Mouse (Mus musculus): ENCODE results near the gene Dguok. TPM values are rescaled to one million over a fixed set of nuclear protein-coding genes. Genes with fewer than 3 reads are reported as not detected.

Dguok gene
- polyA plus RNA-seq, 1 experiment = 27.6 TPM

DNA sequence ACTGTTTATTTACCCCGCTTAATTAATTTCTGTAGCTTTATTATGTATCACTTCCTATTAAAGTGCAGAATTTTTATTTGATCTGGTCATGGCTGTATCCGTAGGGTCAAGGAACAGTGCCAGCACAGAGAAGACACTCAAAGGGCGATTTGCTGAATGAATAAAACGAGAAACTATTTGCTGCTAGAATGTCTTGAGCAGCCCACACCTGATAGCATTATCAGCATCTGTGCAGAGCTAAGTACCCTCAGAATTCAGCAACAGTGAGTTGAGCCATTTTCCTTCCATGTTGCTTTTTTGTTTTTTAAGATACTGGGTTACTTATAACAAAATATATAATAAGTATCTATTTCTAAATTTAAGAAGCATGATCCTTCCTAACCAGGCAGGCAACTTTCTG, 1.2 kb downstream of the Dguok start:
- Histone ChIP-seq H3ac (ENCODE audit: control insufficient read depth, insufficient read length, low read depth) (no peak overlapping the region), H3K79me3 (ENCODE audit: low read depth) (peaks cover 6% of the 10 kb centered on the region), H3K36me3 (ENCODE audit: control insufficient read depth, insufficient read depth) (no peaks in the 10 kb centered on the region), H3K79me2 (ENCODE audit: control insufficient read depth, insufficient read depth) (peaks cover 50% of the 10 kb centered on the region), H3K4me3 (ENCODE audit: insufficient read depth, poor library complexity, severe bottlenecking) (peak overlapping the region; percentile 60), H3K27me3 (ENCODE audit: control insufficient read depth, insufficient read depth, insufficient read length) (no peaks in the 10 kb centered on the region)
- TF ChIP-seq CEBPB (IDR thresholded peaks at IDR 0.05; ENCODE audit: low read depth) = no peak

GRCm38 (mm10) chr6:83503361-83503760, 3.4 kb downstream of the Dguok start:
- peaks cover 6% of the 10 kb centered on the region for H3K79me3 ChIP-seq (ENCODE audit: low read depth)
- H3K4me3 ChIP-seq (ENCODE audit: insufficient read depth, poor library complexity, severe bottlenecking) = no peak overlapping the region
- H3K79me2 ChIP-seq (ENCODE audit: control insufficient read depth, insufficient read depth) = peaks cover 50% of the 10 kb centered on the region
- H3K27me3 ChIP-seq (ENCODE audit: control insufficient read depth, insufficient read depth, insufficient read length) = no peaks in the 10 kb centered on the region
- peaks cover 3% of the 10 kb centered on the region for H3K36me3 ChIP-seq (ENCODE audit: control insufficient read depth, insufficient read depth)
- no peak overlapping the region for H3ac ChIP-seq (ENCODE audit: control insufficient read depth, insufficient read length, low read depth)
- no peak for TF ChIP-seq CTCF (IDR thresholded peaks at IDR 0.05; ENCODE audit: control insufficient read depth, insufficient read depth, insufficient read length)
- no peak for TF ChIP-seq MAX (IDR thresholded peaks at IDR 0.05)
- no peak for TF ChIP-seq FOSL1 (IDR thresholded peaks at IDR 0.05; ENCODE audit: insufficient read depth, low read length, poor library complexity, severe bottlenecking)
- TF ChIP-seq CEBPB (IDR thresholded peaks at IDR 0.05; ENCODE audit: low read depth) = no peak
- TF ChIP-seq MYOG (IDR thresholded peaks at IDR 0.05; ENCODE audit: control insufficient read depth, extremely low read depth, insufficient read length) = no peak
- no peak for TF ChIP-seq USF1 (IDR thresholded peaks at IDR 0.05; ENCODE audit: low read depth)
- no peak for TF ChIP-seq MYOD1 (IDR thresholded peaks at IDR 0.05; ENCODE audit: control insufficient read depth, insufficient read length, low read depth)

DNA sequence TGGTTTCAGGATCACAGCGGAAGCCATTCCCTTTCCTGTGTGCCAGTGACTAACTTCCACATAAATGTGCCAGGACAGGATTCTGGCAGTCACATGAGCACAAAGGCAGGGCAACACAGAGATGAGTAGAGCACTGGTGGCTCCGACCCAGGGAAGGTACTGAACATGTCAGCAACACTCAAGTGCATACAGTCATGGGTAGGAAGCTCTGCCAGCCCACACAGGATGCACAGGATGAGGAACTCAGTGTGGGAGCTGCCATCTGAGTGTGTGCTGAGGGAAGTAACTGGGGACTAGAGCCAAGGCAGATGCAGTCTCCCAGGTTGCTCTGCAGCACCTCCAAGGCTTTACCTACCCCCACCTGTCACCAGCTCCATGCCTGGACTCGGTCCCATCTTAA, 4.1 kb downstream of the Dguok start:
- Histone ChIP-seq H3K27me3 (ENCODE audit: control insufficient read depth, insufficient read depth, insufficient read length) (no peaks in the 10 kb centered on the region), H3K36me3 (ENCODE audit: control insufficient read depth, insufficient read depth) (peaks cover 3% of the 10 kb centered on the region), H3K79me3 (ENCODE audit: low read depth) (peaks cover 6% of the 10 kb centered on the region), H3K4me3 (ENCODE audit: insufficient read depth, poor library complexity, severe bottlenecking) (no peak overlapping the region), H3ac (ENCODE audit: control insufficient read depth, insufficient read length, low read depth) (no peak overlapping the region), H3K79me2 (ENCODE audit: control insufficient read depth, insufficient read depth) (peaks cover 50% of the 10 kb centered on the region)
- no peak for TF ChIP-seq FOSL1 (IDR thresholded peaks at IDR 0.05; ENCODE audit: insufficient read depth, low read length, poor library complexity, severe bottlenecking)
- TF ChIP-seq MYOD1 (IDR thresholded peaks at IDR 0.05; ENCODE audit: control insufficient read depth, insufficient read length, low read depth) = no peak
- TF ChIP-seq CTCF (IDR thresholded peaks at IDR 0.05; ENCODE audit: control insufficient read depth, insufficient read depth, insufficient read length) = no peak
- TF ChIP-seq MAX (IDR thresholded peaks at IDR 0.05) = no peak
- no peak for TF ChIP-seq CEBPB (IDR thresholded peaks at IDR 0.05; ENCODE audit: low read depth)
- TF ChIP-seq USF1 (IDR thresholded peaks at IDR 0.05; ENCODE audit: low read depth) = no peak
- no peak for TF ChIP-seq MYOG (IDR thresholded peaks at IDR 0.05; ENCODE audit: control insufficient read depth, extremely low read depth, insufficient read length)

GRCm38 (mm10) chr6:83501524-83502310, 5.1 kb downstream of the Dguok start:
- H3K4me3 ChIP-seq (ENCODE audit: insufficient read depth, poor library complexity, severe bottlenecking) = no peak overlapping the region
- TF ChIP-seq MYOD1 (IDR thresholded peaks at IDR 0.05; ENCODE audit: control insufficient read depth, insufficient read length, low read depth) (no peak), USF1 (IDR thresholded peaks at IDR 0.05; ENCODE audit: low read depth) (no peak), CEBPB (IDR thresholded peaks at IDR 0.05; ENCODE audit: low read depth) (no peak), CTCF (IDR thresholded peaks at IDR 0.05; ENCODE audit: control insufficient read depth, insufficient read depth, insufficient read length) (no peak), MAX (IDR thresholded peaks at IDR 0.05) (no peak), FOSL1 (IDR thresholded peaks at IDR 0.05; ENCODE audit: insufficient read depth, low read length, poor library complexity, severe bottlenecking) (no peak)
- no peak overlapping the region for H3ac ChIP-seq (ENCODE audit: control insufficient read depth, insufficient read length, low read depth)
- peaks cover 6% of the 10 kb centered on the region for H3K79me3 ChIP-seq (ENCODE audit: low read depth)
- no peaks in the 10 kb centered on the region for H3K27me3 ChIP-seq (ENCODE audit: control insufficient read depth, insufficient read depth, insufficient read length)
- peaks cover 3% of the 10 kb centered on the region for H3K36me3 ChIP-seq (ENCODE audit: control insufficient read depth, insufficient read depth)
- peaks cover 50% of the 10 kb centered on the region for H3K79me2 ChIP-seq (ENCODE audit: control insufficient read depth, insufficient read depth)

GRCm38 (mm10) chr6:83500462-83500861, 6.3 kb downstream of the Dguok start:
- Histone ChIP-seq H3K4me3 (ENCODE audit: insufficient read depth, poor library complexity, severe bottlenecking) (no peak overlapping the region), H3K79me2 (ENCODE audit: control insufficient read depth, insufficient read depth) (peaks cover 41% of the 10 kb centered on the region)

GRCm38 (mm10) chr6:83499078-83499477, 7.7 kb downstream of the Dguok start:
- Histone ChIP-seq H3ac (ENCODE audit: control insufficient read depth, insufficient read length, low read depth) (no peak overlapping the region), H3K79me3 (ENCODE audit: low read depth) (no peaks in the 10 kb centered on the region), H3K4me3 (ENCODE audit: insufficient read depth, poor library complexity, severe bottlenecking) (no peak overlapping the region), H3K79me2 (ENCODE audit: control insufficient read depth, insufficient read depth) (peaks cover 27% of the 10 kb centered on the region), H3K27me3 (ENCODE audit: control insufficient read depth, insufficient read depth, insufficient read length) (no peaks in the 10 kb centered on the region), H3K36me3 (ENCODE audit: control insufficient read depth, insufficient read depth) (peaks cover 3% of the 10 kb centered on the region)
- TF ChIP-seq MYOG (IDR thresholded peaks at IDR 0.05; ENCODE audit: control insufficient read depth, extremely low read depth, insufficient read length) (no peak), CEBPB (IDR thresholded peaks at IDR 0.05; ENCODE audit: low read depth) (no peak), FOSL1 (IDR thresholded peaks at IDR 0.05; ENCODE audit: insufficient read depth, low read length, poor library complexity, severe bottlenecking) (no peak), USF1 (IDR thresholded peaks at IDR 0.05; ENCODE audit: low read depth) (no peak), MAX (IDR thresholded peaks at IDR 0.05) (no peak), MYOD1 (IDR thresholded peaks at IDR 0.05; ENCODE audit: control insufficient read depth, insufficient read length, low read depth) (no peak), CTCF (IDR thresholded peaks at IDR 0.05; ENCODE audit: control insufficient read depth, insufficient read depth, insufficient read length) (no peak)

More at GRCm38 (mm10) chr6:83500462-83500861, 6.3 kb downstream of the Dguok start:
- H3ac ChIP-seq (ENCODE audit: control insufficient read depth, insufficient read length, low read depth) = no peak overlapping the region
- peaks cover 6% of the 10 kb centered on the region for H3K79me3 ChIP-seq (ENCODE audit: low read depth)
- no peaks in the 10 kb centered on the region for H3K27me3 ChIP-seq (ENCODE audit: control insufficient read depth, insufficient read depth, insufficient read length)
- peaks cover 3% of the 10 kb centered on the region for H3K36me3 ChIP-seq (ENCODE audit: control insufficient read depth, insufficient read depth)
- no peak for TF ChIP-seq FOSL1 (IDR thresholded peaks at IDR 0.05; ENCODE audit: insufficient read depth, low read length, poor library complexity, severe bottlenecking)
